Mouse (Mus musculus): ENCODE results near the gene Ptprm. TPM values are rescaled to one million over a fixed set of nuclear protein-coding genes. Genes with fewer than 3 reads are reported as not detected.

The Ptprm gene
- polyA plus RNA-seq, 1 experiment from 2014 or later, result 19.7 TPM

DNA sequence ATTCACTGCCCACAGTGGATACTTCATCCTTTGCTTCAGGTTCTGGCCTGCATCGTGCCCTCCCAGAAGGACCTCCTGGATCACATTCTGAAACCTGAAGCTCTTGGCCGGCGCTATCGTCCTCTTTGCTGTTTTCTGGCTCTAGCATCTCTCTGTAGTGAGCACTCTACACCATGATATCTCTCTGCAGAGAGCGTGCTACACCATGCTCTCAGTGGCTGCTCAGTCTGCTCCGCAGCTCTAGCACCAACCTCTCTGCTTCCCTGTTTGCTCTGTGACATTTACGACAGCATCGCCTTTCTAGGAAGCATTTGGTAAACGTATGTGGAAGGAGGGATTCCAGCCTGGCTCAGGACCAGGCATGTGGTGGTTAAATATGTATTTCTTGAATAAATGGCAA, 597.8 kb downstream of the Ptprm start:
- WGBS, result 72% methylated on average over 9 of the region's 9 CpGs
- no peak overlapping the region for H3K9ac ChIP-seq (ENCODE audit: low read depth, low read length)
- no peaks in the 10 kb centered on the region for H3K9me3 ChIP-seq (replicated peaks; ENCODE audit: control insufficient read depth, low read length, poor library complexity, severe bottlenecking)
- no peak overlapping the region for H3K27ac ChIP-seq (ENCODE audit: low read length)
- H3K4me3 ChIP-seq (ENCODE audit: low read depth, low read length), result no peak overlapping the region
- H3K4me1 ChIP-seq (ENCODE audit: control insufficient read depth, insufficient read depth, low read length), result peaks cover 5% of the 10 kb centered on the region; the same call in 1 of the 2 replicates
- no peaks in the 10 kb centered on the region for H3K27me3 ChIP-seq (ENCODE audit: control insufficient read depth, insufficient read depth, low read depth, low read length)
- no peak overlapping the region for H3K4me2 ChIP-seq (ENCODE audit: low read length)
- H3K36me3 ChIP-seq (ENCODE audit: control insufficient read depth, insufficient read depth, low read length), result no peaks in the 10 kb centered on the region
- no peak for ATAC-seq

DNA sequence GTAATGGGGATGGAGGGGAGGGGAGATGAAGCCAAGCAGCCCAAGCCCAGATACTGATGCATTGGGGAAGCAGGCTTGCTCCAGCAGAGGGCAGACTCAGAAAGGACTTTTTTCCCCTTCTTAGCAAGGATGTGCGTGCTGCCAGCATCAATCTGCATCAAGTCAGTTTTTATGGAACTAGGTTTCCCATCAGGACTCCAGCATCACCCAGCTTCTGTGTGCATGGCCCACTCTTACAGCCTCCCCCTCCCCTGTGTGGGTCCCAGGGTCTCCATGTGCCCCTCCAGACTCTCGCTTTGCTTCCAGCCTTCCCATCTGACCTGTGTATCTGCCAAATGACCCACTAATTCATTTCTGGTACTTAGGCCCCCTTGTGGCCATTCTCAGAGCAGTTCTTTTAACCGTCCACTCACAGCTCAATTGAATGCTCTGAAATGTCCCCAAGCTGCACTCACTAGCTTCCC, 599.0 kb downstream of the Ptprm start:
- WGBS, result 14% methylated on average over 3 of the region's 3 CpGs
- no peak overlapping the region for H3K27ac ChIP-seq (ENCODE audit: low read length)
- no peaks in the 10 kb centered on the region for H3K36me3 ChIP-seq (ENCODE audit: control insufficient read depth, insufficient read depth, low read length)
- no peaks in the 10 kb centered on the region for H3K9me3 ChIP-seq (replicated peaks; ENCODE audit: control insufficient read depth, low read length, poor library complexity, severe bottlenecking)
- no peak overlapping the region for H3K4me2 ChIP-seq (ENCODE audit: low read length)
- H3K4me3 ChIP-seq (ENCODE audit: low read depth, low read length), result no peak overlapping the region
- no peaks in the 10 kb centered on the region for H3K27me3 ChIP-seq (ENCODE audit: control insufficient read depth, insufficient read depth, low read depth, low read length)
- peaks cover 3% of the 10 kb centered on the region; the same call in 1 of the 2 replicates for H3K4me1 ChIP-seq (ENCODE audit: control insufficient read depth, insufficient read depth, low read length)
- ATAC-seq, result peak; percentile 57; the same call in 1 of the 2 replicates
- no peak overlapping the region for H3K9ac ChIP-seq (ENCODE audit: low read depth, low read length)

GRCm38 (mm10) chr17:66754208-66754865, 599.9 kb downstream of the Ptprm start:
- H3K36me3 ChIP-seq (ENCODE audit: control insufficient read depth, insufficient read depth, low read length), result no peaks in the 10 kb centered on the region
- no peak overlapping the region for H3K4me3 ChIP-seq (ENCODE audit: low read depth, low read length)
- H3K4me1 ChIP-seq (ENCODE audit: control insufficient read depth, insufficient read depth, low read length), result peaks cover 3% of the 10 kb centered on the region; the same call in 1 of the 2 replicates
- H3K9ac ChIP-seq (ENCODE audit: low read depth, low read length), result no peak overlapping the region
- H3K27ac ChIP-seq (ENCODE audit: low read length), result no peak overlapping the region
- no peaks in the 10 kb centered on the region for H3K27me3 ChIP-seq (ENCODE audit: control insufficient read depth, insufficient read depth, low read depth, low read length)
- H3K4me2 ChIP-seq (ENCODE audit: low read length), result no peak overlapping the region
- H3K9me3 ChIP-seq (replicated peaks; ENCODE audit: control insufficient read depth, low read length, poor library complexity, severe bottlenecking), result no peaks in the 10 kb centered on the region
- 71% methylated on average over 9 of the region's 9 CpGs for WGBS
- ATAC-seq, result no peak

DNA sequence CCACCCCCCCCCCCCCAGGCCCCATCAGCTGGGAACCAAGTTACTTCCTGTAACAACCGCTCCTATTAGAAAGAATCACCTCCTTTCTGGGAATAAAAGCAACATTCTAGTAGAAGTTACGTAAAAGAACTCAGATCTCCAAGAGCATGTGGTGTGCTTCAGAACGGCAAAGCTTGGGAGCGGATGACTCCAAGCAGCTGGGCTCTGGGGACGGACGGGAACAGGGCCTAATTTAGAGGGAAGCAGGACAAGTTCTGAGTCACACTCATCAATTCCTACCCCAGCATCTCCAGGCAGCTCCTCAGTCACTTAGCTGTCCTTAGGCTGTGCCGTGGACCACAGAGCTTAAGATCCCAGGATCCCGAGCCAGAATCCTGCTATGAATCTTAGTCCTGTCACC, 602.5 kb downstream of the Ptprm start:
- no peaks in the 10 kb centered on the region for H3K36me3 ChIP-seq (ENCODE audit: control insufficient read depth, insufficient read depth, low read length)
- peaks cover 6% of the 10 kb centered on the region; the same call in 1 of the 2 replicates for H3K4me1 ChIP-seq (ENCODE audit: control insufficient read depth, insufficient read depth, low read length)
- WGBS, result 94% methylated on average over 8 of the region's 8 CpGs
- no peaks in the 10 kb centered on the region for H3K27me3 ChIP-seq (ENCODE audit: control insufficient read depth, insufficient read depth, low read depth, low read length)
- no peak for ATAC-seq
- no peaks in the 10 kb centered on the region for H3K9me3 ChIP-seq (replicated peaks; ENCODE audit: control insufficient read depth, low read length, poor library complexity, severe bottlenecking)
- H3K4me2 ChIP-seq (ENCODE audit: low read length), result no peak overlapping the region
- H3K4me3 ChIP-seq (ENCODE audit: low read depth, low read length), result no peak overlapping the region
- no peak overlapping the region for H3K9ac ChIP-seq (ENCODE audit: low read depth, low read length)
- no peak overlapping the region for H3K27ac ChIP-seq (ENCODE audit: low read length)

GRCm38 (mm10) chr17:66750481-66751206, 603.6 kb downstream of the Ptprm start:
- Histone ChIP-seq H3K4me2 (ENCODE audit: low read length) (no peak overlapping the region), H3K9me3 (replicated peaks; ENCODE audit: control insufficient read depth, low read length, poor library complexity, severe bottlenecking) (no peaks in the 10 kb centered on the region), H3K27ac (ENCODE audit: low read length) (no peak overlapping the region), H3K9ac (ENCODE audit: low read depth, low read length) (no peak overlapping the region), H3K27me3 (ENCODE audit: control insufficient read depth, insufficient read depth, low read depth, low read length) (no peaks in the 10 kb centered on the region), H3K36me3 (ENCODE audit: control insufficient read depth, insufficient read depth, low read length) (no peaks in the 10 kb centered on the region), H3K4me1 (ENCODE audit: control insufficient read depth, insufficient read depth, low read length) (0 out of 2 replicates have a peak, but pooled peaks cover 2% of the 10 kb centered on the region), H3K4me3 (ENCODE audit: low read depth, low read length) (no peak overlapping the region)
- ATAC-seq, result no peak
- 90% methylated on average over 4 of the region's 4 CpGs for whole genome bisulfite sequencing

GRCm38 (mm10) chr17:66749976-66750375, 604.3 kb downstream of the Ptprm start:
- ATAC-seq, result no peak
- 0 out of 2 replicates have a peak, but pooled peaks cover 2% of the 10 kb centered on the region for H3K4me1 ChIP-seq (ENCODE audit: control insufficient read depth, insufficient read depth, low read length)
- H3K27me3 ChIP-seq (ENCODE audit: control insufficient read depth, insufficient read depth, low read depth, low read length), result no peaks in the 10 kb centered on the region
- H3K27ac ChIP-seq (ENCODE audit: low read length), result no peak overlapping the region
- H3K4me3 ChIP-seq (ENCODE audit: low read depth, low read length), result no peak overlapping the region
- WGBS, result 88% methylated on average over 7 of the region's 7 CpGs
- no peaks in the 10 kb centered on the region for H3K36me3 ChIP-seq (ENCODE audit: control insufficient read depth, insufficient read depth, low read length)
- no peaks in the 10 kb centered on the region for H3K9me3 ChIP-seq (replicated peaks; ENCODE audit: control insufficient read depth, low read length, poor library complexity, severe bottlenecking)
- H3K9ac ChIP-seq (ENCODE audit: low read depth, low read length), result no peak overlapping the region
- H3K4me2 ChIP-seq (ENCODE audit: low read length), result no peak overlapping the region

GRCm38 (mm10) chr17:66746506-66746905, 607.8 kb downstream of the Ptprm start:
- H3K4me2 ChIP-seq (ENCODE audit: low read length), result no peak overlapping the region
- H3K27me3 ChIP-seq (ENCODE audit: control insufficient read depth, insufficient read depth, low read depth, low read length), result no peaks in the 10 kb centered on the region
- 0 out of 2 replicates have a peak, but pooled peaks cover 2% of the 10 kb centered on the region for H3K4me1 ChIP-seq (ENCODE audit: control insufficient read depth, insufficient read depth, low read length)
- H3K9ac ChIP-seq (ENCODE audit: low read depth, low read length), result no peak overlapping the region
- H3K36me3 ChIP-seq (ENCODE audit: control insufficient read depth, insufficient read depth, low read length), result no peaks in the 10 kb centered on the region
- no peaks in the 10 kb centered on the region for H3K9me3 ChIP-seq (replicated peaks; ENCODE audit: control insufficient read depth, low read length, poor library complexity, severe bottlenecking)
- no peak overlapping the region for H3K27ac ChIP-seq (ENCODE audit: low read length)
- no peak for ATAC-seq
- 80% methylated on average over 8 of the region's 8 CpGs for WGBS
- no peak overlapping the region for H3K4me3 ChIP-seq (ENCODE audit: low read depth, low read length)

GRCm38 (mm10) chr17:66743321-66743720, 610.9 kb downstream of the Ptprm start:
- no peak for ATAC-seq
- no peaks in the 10 kb centered on the region for H3K27me3 ChIP-seq (ENCODE audit: control insufficient read depth, insufficient read depth, low read depth, low read length)
- 70% methylated on average over 7 of the region's 7 CpGs for WGBS

GRCm38 (mm10) chr17:66738779-66739345, 615.4 kb downstream of the Ptprm start:
- H3K27me3 ChIP-seq (ENCODE audit: control insufficient read depth, insufficient read depth, low read depth, low read length), result no peaks in the 10 kb centered on the region
- no peaks in the 10 kb centered on the region for H3K36me3 ChIP-seq (ENCODE audit: control insufficient read depth, insufficient read depth, low read length)
- H3K27ac ChIP-seq (ENCODE audit: low read length), result no peak overlapping the region
- no peak overlapping the region for H3K9ac ChIP-seq (ENCODE audit: low read depth, low read length)
- 77% methylated on average over 8 of the region's 8 CpGs for WGBS
- no peak overlapping the region for H3K4me2 ChIP-seq (ENCODE audit: low read length)
- no peaks in the 10 kb centered on the region for H3K9me3 ChIP-seq (replicated peaks; ENCODE audit: control insufficient read depth, low read length, poor library complexity, severe bottlenecking)
- no peak overlapping the region for H3K4me3 ChIP-seq (ENCODE audit: low read depth, low read length)
- no peak for ATAC-seq
- H3K4me1 ChIP-seq (ENCODE audit: control insufficient read depth, insufficient read depth, low read length), result peaks cover 3% of the 10 kb centered on the region; the same call in 1 of the 2 replicates

More at GRCm38 (mm10) chr17:66743321-66743720, 610.9 kb downstream of the Ptprm start:
- H3K4me1 ChIP-seq (ENCODE audit: control insufficient read depth, insufficient read depth, low read length), result 0 out of 2 replicates have a peak, but pooled peaks cover 2% of the 10 kb centered on the region
- no peak overlapping the region for H3K9ac ChIP-seq (ENCODE audit: low read depth, low read length)
- no peak overlapping the region for H3K4me2 ChIP-seq (ENCODE audit: low read length)
- H3K4me3 ChIP-seq (ENCODE audit: low read depth, low read length), result no peak overlapping the region
- no peaks in the 10 kb centered on the region for H3K9me3 ChIP-seq (replicated peaks; ENCODE audit: control insufficient read depth, low read length, poor library complexity, severe bottlenecking)
- H3K27ac ChIP-seq (ENCODE audit: low read length), result no peak overlapping the region
- no peaks in the 10 kb centered on the region for H3K36me3 ChIP-seq (ENCODE audit: control insufficient read depth, insufficient read depth, low read length)

All from midbrain, embryonic 16.5 days (tissue).